In the genomic region with DNA sequence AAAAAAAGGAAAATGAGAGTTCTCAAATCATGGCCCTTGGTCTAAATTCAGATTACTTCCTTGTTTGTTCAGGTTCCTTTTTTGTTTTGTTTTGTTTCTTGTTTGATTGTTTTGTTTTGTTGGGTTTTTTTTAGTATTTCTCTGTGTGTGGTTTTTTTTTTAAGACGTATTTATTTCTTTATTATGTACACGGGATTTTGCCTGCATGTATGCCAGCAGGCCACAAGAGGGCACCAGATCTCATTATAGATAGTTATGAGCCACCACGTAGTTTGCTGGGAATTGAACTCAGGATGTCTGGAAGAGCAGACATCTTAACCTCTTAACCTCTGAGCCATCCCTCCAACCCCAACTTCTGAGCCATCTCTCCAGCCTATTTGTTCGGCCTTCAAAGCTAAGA, we compare ENCODE assay signal across 11 mouse cellular contexts. TPM values are rescaled to one million over a fixed set of nuclear protein-coding genes. Genes with fewer than 3 reads are reported as not detected.
DNase-seq lines count a peak whose midpoint lies in the region; ATAC-seq lines count a peak whose summit lies in the region.
"Had no signal": no experiment of that assay in that cellular context is flagged by ENCODE, and none has a peak within 500 bp of the region (broad histone marks: within the 10 kb centered on the region; RNA-seq: fewer than 3 reads in every experiment).

No protein-coding gene starts in this region.

- H3K27ac ChIP-seq in embryonic facial prominence, embryonic 10.5 days (replicated peaks): no peak overlapping the region
- H3K27ac ChIP-seq in hindbrain, embryonic 10.5 days: no peak overlapping the region
- H3K27ac ChIP-seq: embryonic facial prominence, embryonic 12.5 days; stomach, embryonic 15.5 days had no signal

- 50% methylated on average over 4 of the region's 4 CpGs for WGBS in embryonic facial prominence, embryonic 10.5 days
- 47% methylated on average over 4 of the region's 4 CpGs for WGBS in hindbrain, embryonic 10.5 days

- H3K36me3 ChIP-seq in embryonic facial prominence, embryonic 10.5 days (replicated peaks): no peaks in the 10 kb centered on the region
- H3K36me3 ChIP-seq in hindbrain, embryonic 10.5 days: no peaks in the 10 kb centered on the region
- H3K36me3 ChIP-seq: embryonic facial prominence, embryonic 12.5 days; stomach, embryonic 15.5 days had no signal

- H3K4me3 ChIP-seq in embryonic facial prominence, embryonic 10.5 days: no peak overlapping the region
- H3K4me3 ChIP-seq in hindbrain, embryonic 10.5 days: no peak overlapping the region
- H3K4me3 ChIP-seq: embryonic facial prominence, embryonic 12.5 days; stomach, embryonic 15.5 days had no signal

- ATAC-seq in megakaryocyte, adult 5-6 weeks (ENCODE audit: poor library complexity, severe bottlenecking): 0 out of 2 replicates have a peak, but pooled peaks have one; percentile 43

- no peaks in the 10 kb centered on the region for H3K27me3 ChIP-seq in embryonic facial prominence, embryonic 10.5 days (replicated peaks; ENCODE audit: low read depth, poor library complexity, severe bottlenecking)
- H3K27me3 ChIP-seq in hindbrain, embryonic 10.5 days (ENCODE audit: insufficient read depth, poor library complexity, severe bottlenecking): no peaks in the 10 kb centered on the region
- H3K27me3 ChIP-seq: embryonic facial prominence, embryonic 12.5 days; stomach, embryonic 15.5 days had no signal

- H3K9me3 ChIP-seq in embryonic facial prominence, embryonic 10.5 days: no peaks in the 10 kb centered on the region
- H3K9me3 ChIP-seq in hindbrain, embryonic 10.5 days: no peaks in the 10 kb centered on the region
- H3K9me3 ChIP-seq: embryonic facial prominence, embryonic 12.5 days; stomach, embryonic 15.5 days had no signal

- peak; percentile 28 for DNase-seq in heart, adult 8-10 months (ENCODE audit: low spot score)
- DNase-seq in heart, adult 11 months: no peak
- peak; percentile 19 to 23 for DNase-seq in urinary bladder, postnatal 36 days (ENCODE audit: low spot score in 2 of 2)
- no peak for DNase-seq in urinary bladder, postnatal 4 days (ENCODE audit: low spot score in 2 of 2)
- DNase-seq in embryonic facial prominence, embryonic 10.5 days (ENCODE audit: low spot score): peak; percentile 27
- DNase-seq in right cerebral cortex, postnatal 36 days (ENCODE audit: low spot score in 2 of 2): no peak
- DNase-seq in hindbrain, embryonic 10.5 days (ENCODE audit: low spot score): no peak

- peaks cover 6% of the 10 kb centered on the region for H3K4me1 ChIP-seq in embryonic facial prominence, embryonic 10.5 days
- no peaks in the 10 kb centered on the region for H3K4me1 ChIP-seq in hindbrain, embryonic 10.5 days (replicated peaks)
- H3K4me1 ChIP-seq: embryonic facial prominence, embryonic 12.5 days; stomach, embryonic 15.5 days had no signal

RNA-seq across cellular contexts. Expression of a gene that starts 20.2 kb away (rescaled TPM):
- not detected for total RNA-seq in heart, adult 8-10 months (2022)
- not detected in 2 replicates for polyA plus RNA-seq in embryonic facial prominence, embryonic 10.5 days (2016; fragmentation: Nextera tagmentation; extraction: Ambion mirVana)
- not detected in 2 replicates for total RNA-seq in megakaryocyte, adult 5-6 weeks (2015)
- total RNA-seq in megakaryocyte, adult 5-6 weeks (2017): not detected in 2 replicates
- not detected in 2 replicates for polyA plus RNA-seq in hindbrain, embryonic 10.5 days (2016; fragmentation: Nextera tagmentation; extraction: Ambion mirVana)
- polyA plus RNA-seq: embryonic facial prominence, embryonic 12.5 days; liver, embryonic 16.5 days had no signal

RNA-seq across cellular contexts. Expression of a gene that starts 37.5 kb away (rescaled TPM):
- total RNA-seq in heart, adult 8-10 months (2022): 10 to 100 TPM; 54.5 to 58.4 (median 57.6) TPM
- polyA plus RNA-seq in embryonic facial prominence, embryonic 10.5 days (2016; fragmentation: Nextera tagmentation; extraction: Ambion mirVana): 60.7 and 66.2 TPM in 2 replicates
- total RNA-seq in megakaryocyte, adult 5-6 weeks (2015): 42.4 and 49.4 TPM in 2 replicates
- 13.0 and 19.1 TPM in 2 replicates for total RNA-seq in megakaryocyte, adult 5-6 weeks (2017)
- polyA plus RNA-seq in hindbrain, embryonic 10.5 days (2016; fragmentation: Nextera tagmentation; extraction: Ambion mirVana): 64.2 and 73.6 TPM in 2 replicates

Comparison
In these comparisons a context has a peak if more than half of its experiments do, and no peak if none do; other contexts are left out.
1. DNase-seq: peak in heart, adult 8-10 months (single experiment), urinary bladder, postnatal 36 days (2 of 2) and embryonic facial prominence, embryonic 10.5 days (single experiment); none in heart, adult 11 months (single experiment), urinary bladder, postnatal 4 days (0 of 2), right cerebral cortex, postnatal 36 days (0 of 2) and hindbrain, embryonic 10.5 days (single experiment).